Mouse (Mus musculus) forebrain, embryonic 15.5 days (tissue): Measurements from ENCODE around the gene 1700019N19Rik. TPM values are rescaled to one million over a fixed set of nuclear protein-coding genes. Genes with fewer than 3 reads are reported as not detected.

Experiments used
- ATAC-seq: fragments of 200-750 bp; cut with Nextera tagmentation; replicated peaks from 2 replicates; pipeline ENCODE4 v1.8.0; 2017; ENCODE audit warnings: mild to moderate bottlenecking, moderate TSS enrichment, moderate library complexity
- H3K27ac ChIP-seq: fragments of 300-500 bp; sonication (generic); replicated peaks from 2 replicates; pipeline ENCODE4 v1.5.1; 2015; ENCODE audit warnings: mild to moderate bottlenecking, inconsistent platforms
- H3K27me3 ChIP-seq: fragments of 300-500 bp; sonication (generic); 2 replicates; pipeline ENCODE4 v1.6.1; 2015; ENCODE audit warnings: inconsistent platforms
- H3K36me3 ChIP-seq: fragments of 300-500 bp; sonication (generic); 2 replicates; pipeline ENCODE4 v1.6.1; 2015; ENCODE audit warnings: mild to moderate bottlenecking, inconsistent platforms
- H3K4me1 ChIP-seq: fragments of 300-500 bp; sonication (generic); 2 replicates; pipeline ENCODE4 v1.6.1; 2015; ENCODE audit warnings: inconsistent platforms
- H3K4me2 ChIP-seq: fragments of 300-500 bp; sonication (generic); replicated peaks from 2 replicates; pipeline ENCODE4 v1.6.1; 2015; ENCODE audit warnings: mild to moderate bottlenecking, inconsistent platforms
- H3K4me3 ChIP-seq: fragments of 300-500 bp; sonication (generic); 2 replicates; pipeline ENCODE4 v1.5.1; 2015; ENCODE audit warnings: mild to moderate bottlenecking, inconsistent platforms
- H3K9ac ChIP-seq: fragments of 300-500 bp; sonication (generic); replicated peaks from 2 replicates; pipeline ENCODE4 v1.6.1; 2015; ENCODE audit warnings: mild to moderate bottlenecking, inconsistent platforms
- H3K9me3 ChIP-seq: fragments of 300-500 bp; sonication (generic); 2 replicates; pipeline ENCODE4 v1.6.1; 2016; ENCODE audit warnings: inconsistent platforms
- WGBS: fragments of 180-500 bp; shearing (Covaris S2); methylation state at CpG from one replicate; pipeline ENCODE4 v1.1.7; 2015; ENCODE audit warnings: mixed read lengths; 5-methylcytosine and 5-hydroxymethylcytosine counted together
- polyA plus RNA-seq: library from polyadenylated mRNA; unstranded; fragments of >200 nt; fragmentation: Nextera tagmentation; extraction: Ambion mirVana; gene quantifications from 2 replicates; pipeline ENCODE4 v1.2.1, GENCODE M21; 2015

The 1700019N19Rik gene
- polyA plus RNA-seq, 1 experiment from 2014 or later = not detected

DNA sequence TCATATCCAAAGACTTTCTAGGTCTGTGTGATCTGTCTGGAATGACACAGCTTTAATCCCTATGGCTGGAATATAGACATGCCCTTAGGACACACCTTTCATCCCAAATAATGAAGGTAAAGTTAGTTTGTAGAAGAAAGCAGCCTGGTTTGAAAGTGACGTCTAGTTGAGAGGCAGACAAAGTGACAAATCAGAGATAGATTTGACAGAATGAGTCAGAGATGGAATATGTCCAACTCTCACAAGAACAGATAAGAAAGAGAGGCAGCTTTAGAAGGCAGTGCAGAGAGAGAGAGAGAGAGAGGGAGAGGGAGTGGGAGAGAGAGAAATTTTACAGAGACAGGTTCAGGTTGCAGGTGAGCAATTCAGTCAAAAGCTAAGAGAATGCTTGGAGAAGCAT is 30.1 kb upstream of the 1700019N19Rik start:
- H3K27ac ChIP-seq = no peak overlapping the region
- ATAC-seq = no peak
- no peak overlapping the region for H3K9ac ChIP-seq
- H3K4me1 ChIP-seq = peaks cover 5% of the 10 kb centered on the region
- peaks cover 6% of the 10 kb centered on the region; the same call in 1 of the 2 replicates for H3K36me3 ChIP-seq
- no peaks in the 10 kb centered on the region for H3K27me3 ChIP-seq
- no peak overlapping the region for H3K4me2 ChIP-seq
- no peak overlapping the region for H3K4me3 ChIP-seq
- no peaks in the 10 kb centered on the region for H3K9me3 ChIP-seq
- WGBS = 65% methylated on average over 1 of the region's 1 CpGs

DNA sequence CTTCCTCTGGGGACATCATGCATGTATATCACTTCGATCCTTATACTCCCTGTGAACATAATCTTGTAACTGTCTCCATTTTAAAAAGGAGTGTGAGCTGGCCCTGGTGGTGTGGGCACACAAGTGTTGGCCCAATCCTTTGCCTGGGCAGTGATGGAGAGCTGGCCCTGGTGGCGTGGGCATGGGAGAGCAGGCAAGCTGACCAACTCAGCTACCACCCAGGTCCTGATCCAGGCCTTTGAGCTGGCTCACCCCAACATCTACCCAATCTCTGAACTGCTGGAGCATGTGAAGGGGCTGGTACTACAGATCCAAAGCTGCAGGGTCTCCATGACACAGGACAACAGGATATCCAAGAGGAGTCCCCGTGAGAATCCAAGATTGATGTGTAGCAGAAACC is 29.0 kb upstream of the 1700019N19Rik start:
- Histone ChIP-seq H3K4me1 (no peaks in the 10 kb centered on the region), H3K27ac (peak overlapping the region; percentile 12; the same call in 1 of the 2 replicates), H3K27me3 (no peaks in the 10 kb centered on the region), H3K4me2 (no peak overlapping the region), H3K9me3 (no peaks in the 10 kb centered on the region), H3K36me3 (peaks cover 6% of the 10 kb centered on the region; the same call in 1 of the 2 replicates), H3K9ac (no peak overlapping the region), H3K4me3 (no peak overlapping the region)
- ATAC-seq = no peak
- WGBS = 91% methylated on average over 3 of the region's 3 CpGs

DNA sequence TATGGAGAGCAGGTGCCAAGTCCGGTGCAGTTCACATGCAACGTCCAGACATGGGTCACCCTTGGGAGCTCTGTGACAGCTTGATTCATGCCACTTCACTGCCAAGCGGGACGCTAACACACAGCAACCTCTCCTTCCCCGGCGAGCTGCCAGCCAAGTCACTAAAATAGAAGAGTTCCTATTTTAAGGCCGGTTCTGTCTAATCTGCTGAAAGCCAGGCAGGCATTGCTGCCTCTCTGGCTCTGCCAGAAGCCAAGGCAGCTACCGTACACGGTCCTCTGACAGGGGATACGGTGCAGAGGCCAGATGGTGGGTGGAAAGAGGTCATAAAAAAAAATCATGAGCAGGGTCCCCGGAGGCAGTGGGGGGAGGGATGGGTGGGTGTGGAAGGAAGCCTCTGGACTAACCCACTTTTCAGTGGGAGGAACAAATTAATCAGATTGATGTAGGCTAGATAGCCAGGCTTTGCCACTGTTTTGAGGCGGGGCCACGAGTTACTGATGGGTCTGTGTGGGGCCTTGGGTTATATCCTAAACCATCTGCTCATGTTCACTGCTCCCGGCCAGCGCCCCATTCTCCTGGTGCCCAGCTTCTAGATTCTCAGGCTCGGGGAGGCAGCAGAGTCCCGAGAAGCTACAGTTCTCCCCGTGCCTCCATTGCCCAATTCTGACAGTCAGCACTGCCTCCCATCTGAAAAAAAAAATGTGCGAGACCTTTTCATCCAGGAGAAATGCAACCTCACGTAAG is 28.4 kb upstream of the 1700019N19Rik start:
- Histone ChIP-seq H3K36me3 (peaks cover 6% of the 10 kb centered on the region; the same call in 1 of the 2 replicates), H3K27ac (peak overlapping the region; percentile 12; the same call in 1 of the 2 replicates), H3K9me3 (no peaks in the 10 kb centered on the region), H3K4me1 (no peaks in the 10 kb centered on the region), H3K4me3 (no peak overlapping the region), H3K27me3 (no peaks in the 10 kb centered on the region), H3K4me2 (no peak overlapping the region), H3K9ac (no peak overlapping the region)
- WGBS = 80% methylated on average over 20 of the region's 20 CpGs
- ATAC-seq = no peak; the same call in 1 of the 2 replicates

DNA sequence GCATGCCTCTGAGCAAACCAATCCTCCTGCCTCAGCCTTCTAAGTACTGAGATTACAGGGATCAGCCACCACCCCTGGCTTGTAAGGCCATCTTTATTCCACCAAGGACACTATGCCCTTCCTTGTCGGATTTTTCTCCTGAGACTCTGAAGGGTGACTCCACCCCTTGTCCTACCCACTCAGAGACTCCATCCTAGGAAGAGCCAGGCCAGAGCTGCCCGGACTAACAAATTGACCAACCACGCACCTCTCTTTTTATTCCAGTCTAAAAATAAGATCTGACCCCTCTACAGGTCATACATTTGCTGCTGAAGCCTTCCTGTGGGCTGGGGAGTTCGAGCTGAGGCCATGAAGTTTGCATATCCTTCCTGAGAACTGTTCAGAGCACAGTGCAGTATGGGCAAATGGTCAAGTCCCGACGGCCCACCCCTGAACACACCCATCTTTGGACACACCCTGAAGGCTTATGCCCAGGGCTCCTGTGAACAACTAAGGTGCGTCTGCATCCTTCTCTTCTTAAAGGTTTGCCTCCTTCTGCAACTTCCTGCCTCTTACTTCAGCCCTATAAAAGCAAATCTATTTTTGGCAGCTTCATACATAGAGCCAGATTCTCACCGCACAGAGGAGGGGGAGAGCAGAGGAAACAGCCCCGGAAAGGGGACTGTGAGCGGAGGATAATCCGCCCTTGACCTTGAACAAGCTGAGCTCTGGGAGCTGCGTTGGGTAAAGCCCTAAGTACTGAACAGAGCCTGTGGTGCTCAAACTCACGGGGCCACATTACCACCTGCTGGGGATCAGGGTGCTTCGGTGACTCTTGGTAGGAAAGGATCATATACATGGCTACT is 24.5 kb upstream of the 1700019N19Rik start:
- no peaks in the 10 kb centered on the region for H3K9me3 ChIP-seq
- H3K27ac ChIP-seq = no peak overlapping the region
- WGBS = 84% methylated on average over 14 of the region's 14 CpGs
- no peak overlapping the region for H3K4me3 ChIP-seq
- ATAC-seq = no peak
- no peak overlapping the region for H3K9ac ChIP-seq
- H3K27me3 ChIP-seq = no peaks in the 10 kb centered on the region
- H3K36me3 ChIP-seq = no peaks in the 10 kb centered on the region
- H3K4me2 ChIP-seq = no peak overlapping the region
- H3K4me1 ChIP-seq = no peaks in the 10 kb centered on the region

DNA sequence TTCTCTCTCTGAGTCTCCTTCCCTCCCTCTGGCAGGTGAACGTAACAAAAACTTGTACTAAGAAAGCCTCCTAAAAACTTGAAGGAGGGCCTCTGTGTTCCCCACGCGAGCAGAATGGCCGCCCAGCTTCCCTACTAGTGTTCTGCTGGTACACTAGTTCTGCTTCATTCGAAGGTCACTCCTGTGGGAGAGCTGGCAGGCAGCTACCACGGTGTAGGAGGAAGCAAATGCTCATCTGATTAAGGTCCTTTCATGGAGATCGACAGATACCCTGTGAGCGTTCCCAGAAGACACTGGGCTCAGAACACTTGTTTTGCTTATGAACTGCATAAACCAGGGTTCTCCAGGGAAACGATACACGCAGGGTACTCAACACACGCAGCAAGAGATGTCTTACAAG is 23.1 kb upstream of the 1700019N19Rik start:
- Histone ChIP-seq H3K36me3 (no peaks in the 10 kb centered on the region), H3K4me3 (no peak overlapping the region), H3K4me2 (no peak overlapping the region), H3K9me3 (no peaks in the 10 kb centered on the region), H3K9ac (no peak overlapping the region), H3K4me1 (no peaks in the 10 kb centered on the region), H3K27me3 (no peaks in the 10 kb centered on the region), H3K27ac (no peak overlapping the region)
- 87% methylated on average over 11 of the region's 11 CpGs for WGBS
- no peak for ATAC-seq

DNA sequence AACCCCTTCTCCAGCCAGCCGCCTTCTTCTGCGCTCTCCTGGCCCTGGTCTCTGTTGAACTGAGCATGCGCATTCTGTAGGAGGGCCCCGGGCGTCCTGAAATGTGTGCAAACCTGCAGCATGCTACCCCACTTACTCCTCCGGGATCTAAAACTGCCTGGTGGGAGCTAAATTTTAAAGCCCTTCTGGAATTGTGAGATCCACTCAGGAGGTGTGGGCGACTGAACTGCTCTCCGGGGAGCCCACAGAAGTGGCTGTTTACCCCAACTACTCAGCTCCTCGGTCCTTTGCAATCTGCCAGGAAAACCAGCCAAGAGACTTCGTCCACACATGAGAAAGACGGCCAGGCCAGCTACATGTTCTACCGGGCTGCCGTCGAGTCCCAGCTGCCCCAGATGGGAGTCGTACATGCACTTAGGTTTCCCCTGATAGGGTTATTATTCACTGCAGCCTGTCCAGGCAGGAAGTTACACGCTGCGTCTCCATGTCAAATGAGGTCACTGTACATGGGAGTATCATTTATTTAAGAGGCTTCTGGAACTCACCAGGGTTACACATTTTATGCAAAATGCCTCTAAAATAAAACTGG is 22.3 kb upstream of the 1700019N19Rik start:
- Histone ChIP-seq H3K9me3 (no peaks in the 10 kb centered on the region), H3K27ac (no peak overlapping the region), H3K9ac (no peak overlapping the region), H3K27me3 (no peaks in the 10 kb centered on the region), H3K4me3 (no peak overlapping the region), H3K4me1 (no peaks in the 10 kb centered on the region), H3K36me3 (no peaks in the 10 kb centered on the region), H3K4me2 (no peak overlapping the region)
- no peak for ATAC-seq
- 84% methylated on average over 17 of the region's 17 CpGs for WGBS

DNA sequence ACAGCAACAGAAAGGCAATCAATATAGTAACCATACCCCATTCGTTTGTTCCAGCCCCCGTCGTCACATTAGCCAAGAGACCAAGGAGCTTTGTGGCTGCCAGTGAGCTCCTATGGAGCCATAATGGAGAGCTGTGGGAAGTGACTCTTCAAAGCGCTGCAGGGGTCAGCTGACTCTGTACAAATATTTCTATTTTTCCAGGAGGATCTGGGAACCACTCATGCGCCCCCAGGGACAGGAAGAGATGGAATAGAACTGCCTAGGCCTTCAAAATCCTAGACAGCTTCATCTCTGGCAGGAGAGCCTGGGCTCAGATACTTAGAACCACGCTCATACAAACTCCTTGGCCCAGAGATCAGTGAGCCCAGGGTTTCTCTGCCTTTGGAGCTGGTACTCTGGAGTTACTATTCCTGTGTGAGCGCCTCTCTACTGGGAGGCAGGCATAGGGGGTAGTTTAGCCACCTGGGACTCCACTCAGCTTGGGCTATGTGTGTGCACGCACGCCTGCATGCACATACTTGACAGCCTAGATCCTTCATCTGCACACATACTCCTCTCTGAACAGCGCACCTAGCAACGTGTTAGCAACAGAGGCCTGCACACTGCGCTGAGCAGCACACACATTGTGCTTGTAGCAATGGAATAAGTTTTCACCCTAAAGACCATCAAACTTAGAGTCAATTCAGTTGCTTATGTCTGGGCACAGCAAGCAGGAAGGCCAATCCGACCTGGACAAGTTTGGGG is 21.1 kb upstream of the 1700019N19Rik start:
- no peak overlapping the region for H3K4me2 ChIP-seq
- ATAC-seq = no peak
- H3K9me3 ChIP-seq = no peaks in the 10 kb centered on the region
- no peak overlapping the region for H3K27ac ChIP-seq
- H3K4me1 ChIP-seq = no peaks in the 10 kb centered on the region
- no peaks in the 10 kb centered on the region for H3K36me3 ChIP-seq
- H3K27me3 ChIP-seq = no peaks in the 10 kb centered on the region
- no peak overlapping the region for H3K9ac ChIP-seq
- H3K4me3 ChIP-seq = no peak overlapping the region
- WGBS = 85% methylated on average over 13 of the region's 13 CpGs

DNA sequence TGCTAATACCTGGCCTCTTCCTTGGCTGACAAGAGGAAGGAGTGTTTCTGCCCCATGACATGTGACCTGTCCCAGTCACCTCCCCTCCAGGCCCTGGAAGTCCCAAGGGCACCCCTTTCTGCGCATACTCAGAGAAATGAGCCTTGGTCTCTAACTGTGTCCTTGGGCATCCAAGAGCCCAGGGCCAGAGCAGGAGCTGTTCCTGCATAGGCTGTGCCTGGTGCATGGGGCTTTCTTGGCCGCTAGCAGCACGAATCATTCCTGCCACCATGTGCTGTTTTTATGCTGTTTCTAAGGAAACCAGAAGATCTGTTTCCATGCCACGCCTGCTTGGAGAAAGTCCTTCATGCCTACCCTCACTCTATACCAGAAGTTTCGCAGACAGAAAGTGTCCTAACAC is 16.3 kb upstream of the 1700019N19Rik start:
- no peaks in the 10 kb centered on the region for H3K36me3 ChIP-seq
- no peak overlapping the region for H3K4me2 ChIP-seq
- H3K4me1 ChIP-seq = no peaks in the 10 kb centered on the region
- ATAC-seq = no peak
- no peak overlapping the region for H3K4me3 ChIP-seq
- no peak overlapping the region for H3K27ac ChIP-seq
- H3K9ac ChIP-seq = no peak overlapping the region
- no peaks in the 10 kb centered on the region for H3K9me3 ChIP-seq
- 78% methylated on average over 5 of the region's 5 CpGs for WGBS
- H3K27me3 ChIP-seq = no peaks in the 10 kb centered on the region

DNA sequence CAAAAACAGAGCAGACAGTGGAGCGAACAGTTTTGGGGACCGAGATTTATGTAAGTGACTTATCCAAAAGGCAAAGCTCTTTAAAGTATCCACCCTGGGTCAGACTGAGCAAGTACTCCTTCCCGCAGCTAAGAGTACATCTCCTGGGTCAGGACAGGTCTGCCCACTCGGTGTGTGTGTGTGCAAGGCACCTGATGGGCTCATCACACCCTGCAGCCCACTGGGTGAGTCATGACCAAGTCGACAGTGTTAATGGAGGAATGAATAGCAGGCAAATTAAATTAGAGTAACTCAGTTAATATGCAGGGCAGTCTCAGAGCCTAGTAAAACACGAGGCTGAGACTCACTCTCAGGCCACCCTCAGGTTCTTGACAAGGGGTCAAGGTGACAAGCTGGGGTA is 14.6 kb upstream of the 1700019N19Rik start:
- Histone ChIP-seq H3K4me2 (no peak overlapping the region), H3K4me1 (no peaks in the 10 kb centered on the region), H3K9me3 (no peaks in the 10 kb centered on the region), H3K27ac (no peak overlapping the region), H3K9ac (no peak overlapping the region), H3K27me3 (no peaks in the 10 kb centered on the region), H3K36me3 (peaks cover under 1% of the 10 kb centered on the region; the same call in 1 of the 2 replicates), H3K4me3 (no peak overlapping the region)
- 84% methylated on average over 6 of the region's 6 CpGs for WGBS
- ATAC-seq = no peak

DNA sequence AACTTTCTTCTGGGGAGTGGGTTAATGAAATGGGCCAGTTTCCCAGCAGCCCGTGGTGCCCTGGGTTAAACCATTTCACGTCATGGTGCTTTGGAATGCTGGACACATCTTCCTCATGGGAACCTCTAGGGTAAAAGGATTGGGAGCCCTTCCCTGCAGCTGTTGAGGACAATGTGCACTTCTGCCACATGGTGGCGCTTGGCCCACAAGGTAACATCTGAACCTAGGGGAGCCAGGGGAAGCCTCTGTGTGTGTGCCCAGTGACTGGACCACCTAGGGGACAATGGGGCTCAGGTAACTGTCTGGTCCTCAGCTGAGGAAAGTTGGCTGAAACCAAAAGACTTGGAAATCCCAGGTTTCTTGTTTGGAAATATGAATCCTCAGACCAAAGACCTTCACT is 12.1 kb upstream of the 1700019N19Rik start:
- Histone ChIP-seq H3K4me1 (no peaks in the 10 kb centered on the region), H3K27ac (no peak overlapping the region), H3K9ac (no peak overlapping the region), H3K4me2 (no peak overlapping the region), H3K27me3 (no peaks in the 10 kb centered on the region), H3K9me3 (no peaks in the 10 kb centered on the region), H3K36me3 (peaks cover 7% of the 10 kb centered on the region; the same call in 1 of the 2 replicates), H3K4me3 (no peak overlapping the region)
- WGBS = 3% methylated on average over 3 of the region's 3 CpGs
- ATAC-seq = peak; percentile 61; the same call in 1 of the 2 replicates

DNA sequence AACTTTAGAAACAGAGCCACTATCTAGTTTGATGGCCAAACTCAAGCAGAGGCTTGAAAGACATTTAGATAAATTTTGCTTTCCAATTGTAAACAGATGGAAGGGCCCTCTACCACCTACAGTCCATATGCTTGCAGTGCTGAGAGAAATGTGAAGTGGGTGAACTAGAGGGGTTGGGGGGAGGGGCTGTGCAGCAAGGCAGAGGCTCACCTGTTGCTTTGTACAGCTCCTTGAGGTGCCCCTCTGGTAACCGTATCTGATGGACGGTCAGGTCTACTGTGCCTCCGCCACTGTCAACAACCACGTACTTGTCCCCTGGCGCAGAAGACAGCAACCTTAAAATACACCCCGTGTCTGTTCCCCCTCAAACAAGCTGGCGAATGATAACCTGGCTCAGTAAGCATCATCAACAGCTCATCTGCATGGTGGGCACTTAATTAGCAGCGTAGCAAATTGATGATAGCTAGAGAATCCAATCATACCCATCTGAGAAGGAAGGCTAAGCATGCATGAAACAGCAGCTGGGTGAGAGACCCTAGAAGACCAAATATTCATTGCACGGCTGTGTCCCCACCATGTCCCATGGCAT is 11.0 kb upstream of the 1700019N19Rik start:
- Histone ChIP-seq H3K9ac (no peak overlapping the region), H3K4me3 (no peak overlapping the region), H3K4me2 (no peak overlapping the region), H3K4me1 (no peaks in the 10 kb centered on the region), H3K27ac (no peak overlapping the region), H3K27me3 (no peaks in the 10 kb centered on the region), H3K9me3 (no peaks in the 10 kb centered on the region), H3K36me3 (peaks cover 14% of the 10 kb centered on the region; the same call in 1 of the 2 replicates)
- ATAC-seq = no peak
- WGBS = 90% methylated on average over 9 of the region's 9 CpGs
